23 mouse cellular contexts compared by ENCODE assay signal in the genomic region with DNA sequence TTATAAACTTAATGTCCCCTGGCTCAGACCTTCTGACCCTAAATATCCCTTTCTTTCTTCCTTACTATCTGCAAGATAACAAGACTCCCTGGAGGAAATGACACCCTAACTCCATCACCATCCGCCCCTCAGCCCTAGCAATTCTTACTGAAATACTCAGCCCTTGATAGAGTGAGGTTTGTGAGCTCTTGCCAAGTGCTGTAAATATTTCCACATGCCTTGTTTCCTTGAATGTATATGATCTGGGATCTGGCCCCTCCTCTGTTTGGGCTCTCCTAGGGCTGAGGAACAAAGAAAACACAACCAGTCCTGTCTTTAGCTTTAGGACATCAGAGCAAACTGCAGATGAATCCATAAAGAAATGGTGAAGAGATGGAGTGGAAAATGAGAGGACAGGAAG. TPM values are rescaled to one million over a fixed set of nuclear protein-coding genes. Genes with fewer than 3 reads are reported as not detected.
DNase-seq lines count a peak whose midpoint lies in the region; ATAC-seq lines count a peak whose summit lies in the region.
"Had no signal": no experiment of that assay in that cellular context is flagged by ENCODE, and none has a peak within 500 bp of the region (broad histone marks: within the 10 kb centered on the region; RNA-seq: fewer than 3 reads in every experiment).

No protein-coding gene starts in this region.

- no peak overlapping the region for H3K4me2 ChIP-seq in embryonic facial prominence, embryonic 14.5 days (ENCODE audit: low read depth, low read length)
- no peak overlapping the region for H3K4me2 ChIP-seq in heart, embryonic 15.5 days
- no peak overlapping the region for H3K4me2 ChIP-seq in kidney, embryonic 16.5 days (replicated peaks; ENCODE audit: low read depth, low read length)
- H3K4me2 ChIP-seq in lung, embryonic 15.5 days: no peak overlapping the region
- H3K4me2 ChIP-seq: forebrain, embryonic 12.5 days; hindbrain, embryonic 12.5 days had no signal

- H3K36me3 ChIP-seq in embryonic facial prominence, embryonic 14.5 days (ENCODE audit: control insufficient read depth, insufficient read depth, low read length): no peaks in the 10 kb centered on the region
- H3K36me3 ChIP-seq in embryonic facial prominence, embryonic 10.5 days (replicated peaks): no peaks in the 10 kb centered on the region
- no peaks in the 10 kb centered on the region for H3K36me3 ChIP-seq in heart, embryonic 15.5 days
- no peaks in the 10 kb centered on the region for H3K36me3 ChIP-seq in kidney, embryonic 16.5 days (ENCODE audit: insufficient read depth, low read length)
- H3K36me3 ChIP-seq in lung, embryonic 15.5 days: no peaks in the 10 kb centered on the region
- H3K36me3 ChIP-seq: forebrain, embryonic 12.5 days; G1E; hindbrain, embryonic 12.5 days had no signal

- no peaks in the 10 kb centered on the region for H3K9me3 ChIP-seq in embryonic facial prominence, embryonic 14.5 days (ENCODE audit: control insufficient read depth, low read length)
- no peaks in the 10 kb centered on the region for H3K9me3 ChIP-seq in embryonic facial prominence, embryonic 10.5 days
- no peaks in the 10 kb centered on the region for H3K9me3 ChIP-seq in heart, embryonic 15.5 days (replicated peaks)
- no peaks in the 10 kb centered on the region for H3K9me3 ChIP-seq in kidney, embryonic 16.5 days (ENCODE audit: low read length)
- no peaks in the 10 kb centered on the region for H3K9me3 ChIP-seq in lung, embryonic 15.5 days
- H3K9me3 ChIP-seq: forebrain, embryonic 12.5 days; G1E; hindbrain, embryonic 12.5 days had no signal

- H3K9ac ChIP-seq in embryonic facial prominence, embryonic 14.5 days (ENCODE audit: low read depth, low read length): no peak overlapping the region
- H3K9ac ChIP-seq in heart, embryonic 15.5 days: no peak overlapping the region
- no peak overlapping the region for H3K9ac ChIP-seq in kidney, embryonic 16.5 days (replicated peaks; ENCODE audit: low read length)
- no peak overlapping the region for H3K9ac ChIP-seq in lung, embryonic 15.5 days
- H3K9ac ChIP-seq: forebrain, embryonic 12.5 days; hindbrain, embryonic 12.5 days had no signal

- no peaks in the 10 kb centered on the region for H3K4me1 ChIP-seq in embryonic facial prominence, embryonic 14.5 days (ENCODE audit: control insufficient read depth, insufficient read depth, low read length)
- H3K4me1 ChIP-seq in embryonic facial prominence, embryonic 10.5 days: no peaks in the 10 kb centered on the region
- no peaks in the 10 kb centered on the region for H3K4me1 ChIP-seq in heart, embryonic 15.5 days (replicated peaks)
- H3K4me1 ChIP-seq in kidney, embryonic 16.5 days (ENCODE audit: insufficient read depth, low read length): no peaks in the 10 kb centered on the region
- no peaks in the 10 kb centered on the region for H3K4me1 ChIP-seq in lung, embryonic 15.5 days
- H3K4me1 ChIP-seq: forebrain, embryonic 12.5 days; hindbrain, embryonic 12.5 days had no signal

- 25% methylated on average over 1 of the region's 1 CpGs for WGBS in embryonic facial prominence, embryonic 14.5 days
- WGBS in embryonic facial prominence, embryonic 10.5 days: 79% methylated on average over 1 of the region's 1 CpGs
- WGBS in heart, embryonic 15.5 days: 59% methylated on average over 1 of the region's 1 CpGs
- WGBS in kidney, embryonic 16.5 days: 61% methylated on average over 1 of the region's 1 CpGs
- WGBS in lung, embryonic 15.5 days: 42% methylated on average over 1 of the region's 1 CpGs

- H3K27ac ChIP-seq in embryonic facial prominence, embryonic 14.5 days (replicated peaks; ENCODE audit: low read depth, low read length): peak overlapping the region; percentile 21; the same call in 1 of the 2 replicates
- no peak overlapping the region for H3K27ac ChIP-seq in embryonic facial prominence, embryonic 10.5 days (replicated peaks)
- peak overlapping the region; percentile 20; the same call in 1 of the 2 replicates for H3K27ac ChIP-seq in heart, embryonic 15.5 days
- no peak overlapping the region for H3K27ac ChIP-seq in kidney, embryonic 16.5 days (ENCODE audit: low read length)
- no peak overlapping the region; the same call in 1 of the 2 replicates for H3K27ac ChIP-seq in lung, embryonic 15.5 days
- H3K27ac ChIP-seq: forebrain, embryonic 12.5 days; hindbrain, embryonic 12.5 days had no signal

- peak; percentile 53 for ATAC-seq in embryonic facial prominence, embryonic 14.5 days (ENCODE audit: low read depth)
- ATAC-seq in heart, embryonic 15.5 days (replicated peaks; ENCODE audit: insufficient number of reproducible peaks, insufficient read depth, low FRiP score, low read depth): peak; percentile 62
- 0 out of 2 replicates have a peak, but pooled peaks have one; percentile 54 for ATAC-seq in kidney, embryonic 16.5 days (ENCODE audit: low FRiP score, low TSS enrichment)
- peak; percentile 62; the same call in 1 of the 2 replicates for ATAC-seq in lung, embryonic 15.5 days (ENCODE audit: borderline replicate concordance, extremely low read depth, low FRiP score, low TSS enrichment)
- ATAC-seq: CD4-positive, CD25-positive, alpha-beta regulatory T cell, adult 4 months; forebrain, embryonic 16.5 days; hindbrain, embryonic 16.5 days; inflammation-experienced regulatory T-cells, adult 6 months had no signal

- H3K4me3 ChIP-seq in embryonic facial prominence, embryonic 14.5 days (ENCODE audit: low read depth, low read length): no peak overlapping the region
- H3K4me3 ChIP-seq in embryonic facial prominence, embryonic 10.5 days: no peak overlapping the region
- no peak overlapping the region for H3K4me3 ChIP-seq in heart, embryonic 15.5 days
- no peak overlapping the region for H3K4me3 ChIP-seq in kidney, embryonic 16.5 days (ENCODE audit: low read length)
- H3K4me3 ChIP-seq in lung, embryonic 15.5 days: no peak overlapping the region
- H3K4me3 ChIP-seq: forebrain, embryonic 12.5 days; hindbrain, embryonic 12.5 days had no signal

- peaks cover 47% of the 10 kb centered on the region for H3K27me3 ChIP-seq in embryonic facial prominence, embryonic 14.5 days (replicated peaks; ENCODE audit: control insufficient read depth, insufficient read depth, low read length)
- H3K27me3 ChIP-seq in embryonic facial prominence, embryonic 10.5 days (replicated peaks; ENCODE audit: low read depth, poor library complexity, severe bottlenecking): peaks cover 99% of the 10 kb centered on the region
- H3K27me3 ChIP-seq in heart, embryonic 15.5 days: peaks cover 49% of the 10 kb centered on the region
- peaks cover 35% of the 10 kb centered on the region for H3K27me3 ChIP-seq in kidney, embryonic 16.5 days (ENCODE audit: insufficient read depth, low read length)
- peaks cover 29% of the 10 kb centered on the region for H3K27me3 ChIP-seq in lung, embryonic 15.5 days

- intact Hi-C loops in heart, postnatal 14 days (cut with DNase I): no loop called here

- peak; percentile 45 for DNase-seq in embryonic facial prominence, embryonic 14.5 days (ENCODE audit: low spot score)
- DNase-seq in embryonic facial prominence, embryonic 10.5 days (ENCODE audit: low spot score): no peak
- no peak for DNase-seq in heart, postnatal 14 days
- DNase-seq in kidney, adult 18-20 months: no peak
- DNase-seq in lung, postnatal 25 days (ENCODE audit: low spot score): no peak
- DNase-seq: adrenal gland, adult 8-10 months; adrenal gland, postnatal 36 days; B cell, adult 2 months; cerebellum, adult 2 months; cerebellum, postnatal 10 days; gastrocnemius, postnatal 10 days; heart, adult 18-20 months; heart, postnatal 36 days had no signal

RNA-seq across cellular contexts. Expression of gene Slc16a2, which starts 9.1 kb away (rescaled TPM):
- 34.7 and 38.2 TPM in 2 replicates for polyA plus RNA-seq in embryonic facial prominence, embryonic 14.5 days (2014; fragmentation: Nextera tagmentation; extraction: Ambion mirVana)
- polyA plus RNA-seq in embryonic facial prominence, embryonic 10.5 days (2016; fragmentation: Nextera tagmentation; extraction: Ambion mirVana): 8.2 and 9.9 TPM in 2 replicates
- polyA plus RNA-seq in heart, embryonic 15.5 days (2015; fragmentation: Nextera tagmentation; extraction: Ambion mirVana): 19.7 and 22.1 TPM in 2 replicates
- 10 to 100 TPM; 10.3 to 14.3 TPM for total RNA-seq in heart, postnatal 14 days (2021)
- polyA plus RNA-seq in kidney, embryonic 16.5 days (2015; fragmentation: Nextera tagmentation; extraction: Ambion mirVana): 12.8 and 14.4 TPM in 2 replicates
- 14.0 and 15.8 TPM in 2 replicates for polyA plus RNA-seq in lung, embryonic 15.5 days (2015; fragmentation: Nextera tagmentation; extraction: Ambion mirVana)
- polyA plus RNA-seq: CD4-positive, CD25-positive, alpha-beta regulatory T cell, adult 4 months; G1E had no signal

Comparison
In these comparisons a context has a peak if more than half of its experiments do, and no peak if none do; other contexts are left out.
1. H3K27ac ChIP-seq: peak in embryonic facial prominence, embryonic 14.5 days (single experiment) and heart, embryonic 15.5 days (single experiment); none in embryonic facial prominence, embryonic 10.5 days (single experiment), kidney, embryonic 16.5 days (single experiment) and lung, embryonic 15.5 days (single experiment).
2. Peak in every context shown above with its lines, with median percentiles within 50 percentile points of each other: ATAC-seq.